8 mouse cellular contexts compared by ENCODE assay signal in genomic region chr13:42051202-42051906, GRCm38 (mm10). TPM values are rescaled to one million over a fixed set of nuclear protein-coding genes. Genes with fewer than 3 reads are reported as not detected.
DNase-seq lines count a peak whose midpoint lies in the region.

No protein-coding gene starts in this region.

- peaks cover 23% of the 10 kb centered on the region for H3K36me3 ChIP-seq in megakaryocyte, embryonic 14.5 days (replicated peaks; ENCODE audit: low read length)

- H3K9me3 ChIP-seq in megakaryocyte, embryonic 14.5 days: no peaks in the 10 kb centered on the region

- H3K27me3 ChIP-seq in megakaryocyte, embryonic 14.5 days (replicated peaks): no peaks in the 10 kb centered on the region

- peak overlapping the region; percentile 96 for H3K4me3 ChIP-seq in megakaryocyte, embryonic 14.5 days (replicated peaks)

- peaks cover 35% of the 10 kb centered on the region for H3K4me1 ChIP-seq in megakaryocyte, embryonic 14.5 days

- DNase-seq in adrenal gland, adult (ENCODE audit: inconsistent age in 2 of 2, low spot score in 1 of 2): peak; percentile 99 to 100
- DNase-seq in embryo, embryonic 10 days (ENCODE audit: low spot score): peak; percentile 94
- peak; percentile 99 for DNase-seq in gastrocnemius, postnatal 10 days
- peak; percentile 99 for DNase-seq in induced T-regulatory cell, adult 2 months (ENCODE audit: low read depth)
- DNase-seq in left cerebral cortex, adult 9 months (ENCODE audit: low spot score in 2 of 2): peak; percentile 78 to 93
- peak; percentile 88 to 91 for DNase-seq in right cerebral cortex, adult 2 months (ENCODE audit: low spot score in 2 of 2)
- DNase-seq in urinary bladder, postnatal 10 days (ENCODE audit: low spot score): peak; percentile 97

RNA-seq across cellular contexts. Expression of gene Hivep1, which starts 0.5 kb away (rescaled TPM):
- 10 to 100 TPM; 13.7 to 22.9 TPM for total RNA-seq in gastrocnemius, postnatal 10 days (2021)
- 38.2 and 122 TPM in 2 replicates for polyA plus RNA-seq in megakaryocyte, embryonic 14.5 days (2012; ENCODE audit: insufficient read depth, low replicate concordance)

Comparison
In these comparisons a context has a peak if more than half of its experiments do, and no peak if none do; other contexts are left out.
1. Peak in every context shown above with its lines: DNase-seq and H3K4me3 ChIP-seq.